9 mouse cellular contexts compared by ENCODE assay signal in the genomic region with DNA sequence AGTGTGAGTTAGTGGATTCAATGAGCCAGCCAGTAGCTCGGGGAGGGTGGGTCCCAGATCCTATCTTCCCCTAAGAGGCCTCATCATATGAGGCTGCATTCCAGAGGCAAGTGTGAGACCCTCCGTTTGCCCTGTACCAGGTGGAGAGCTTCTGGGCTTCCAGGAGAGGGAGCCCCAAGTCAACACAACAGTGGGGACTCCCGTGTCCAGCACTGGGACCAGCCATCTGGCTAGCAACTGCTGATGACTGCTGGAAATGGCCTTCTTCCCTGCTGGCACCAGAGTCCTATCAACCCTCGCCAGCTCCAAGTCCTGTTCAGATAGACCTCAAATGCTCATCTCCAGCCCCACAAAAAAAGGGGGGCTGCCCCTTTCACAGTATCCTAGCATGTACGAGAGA. TPM values are rescaled to one million over a fixed set of nuclear protein-coding genes. Genes with fewer than 3 reads are reported as not detected.
A peak's percentile ranks its signal among the peaks of the same experiment; 100 is the strongest.
DNase-seq lines count a peak whose midpoint lies in the region; ATAC-seq and TF ChIP-seq lines count a peak whose summit lies in the region.
"Had no signal": no experiment of that assay in that cellular context is flagged by ENCODE, and none has a peak within 500 bp of the region (broad histone marks: within the 10 kb centered on the region; RNA-seq: fewer than 3 reads in every experiment).

No protein-coding gene starts in this region.

- H3K79me2 ChIP-seq in liver, adult 2 months (ENCODE audit: control insufficient read depth, insufficient read depth, low read length): no peaks in the 10 kb centered on the region

- no peaks in the 10 kb centered on the region for H3K9me3 ChIP-seq in liver, embryonic 12.5 days (replicated peaks)
- no peaks in the 10 kb centered on the region for H3K9me3 ChIP-seq in forebrain, postnatal 0 days (ENCODE audit: low read length)
- H3K9me3 ChIP-seq: limb, embryonic 15.5 days had no signal

- H3K36me3 ChIP-seq in liver, adult 2 months (ENCODE audit: control insufficient read depth, insufficient read depth, low read length): no peaks in the 10 kb centered on the region
- no peaks in the 10 kb centered on the region for H3K36me3 ChIP-seq in liver, embryonic 12.5 days
- no peaks in the 10 kb centered on the region for H3K36me3 ChIP-seq in forebrain, postnatal 0 days (ENCODE audit: insufficient read depth)
- H3K36me3 ChIP-seq: limb, embryonic 15.5 days had no signal

- no peak overlapping the region for H3K9ac ChIP-seq in liver, adult 2 months (ENCODE audit: low read depth, low read length)
- no peak overlapping the region for H3K9ac ChIP-seq in liver, embryonic 12.5 days
- H3K9ac ChIP-seq in forebrain, postnatal 0 days: no peak overlapping the region
- H3K9ac ChIP-seq: limb, embryonic 15.5 days had no signal

- H3K4me3 ChIP-seq in gastrocnemius, adult 2 months: no peak overlapping the region
- no peak overlapping the region for H3K4me3 ChIP-seq in liver, adult 2 months (ENCODE audit: insufficient read depth, low read depth, low read length)
- no peak overlapping the region for H3K4me3 ChIP-seq in liver, embryonic 12.5 days
- H3K4me3 ChIP-seq in forebrain, postnatal 0 days (ENCODE audit: low read depth, low read length): no peak overlapping the region
- H3K4me3 ChIP-seq: limb, embryonic 15.5 days had no signal

- no peak overlapping the region for H3K4me2 ChIP-seq in liver, embryonic 12.5 days
- H3K4me2 ChIP-seq in forebrain, postnatal 0 days (ENCODE audit: low read depth): no peak overlapping the region
- H3K4me2 ChIP-seq: limb, embryonic 15.5 days had no signal

- no peaks in the 10 kb centered on the region for H3K4me1 ChIP-seq in liver, adult 2 months (ENCODE audit: control insufficient read depth, insufficient read depth, low read length)
- no peaks in the 10 kb centered on the region for H3K4me1 ChIP-seq in liver, embryonic 12.5 days
- H3K4me1 ChIP-seq in forebrain, postnatal 0 days (ENCODE audit: insufficient read depth): no peaks in the 10 kb centered on the region
- H3K4me1 ChIP-seq: limb, embryonic 15.5 days had no signal

- TF ChIP-seq CTCF in gastrocnemius, adult 2 months (IDR thresholded peaks at IDR 0.05): peak; percentile 39
- TF ChIP-seq CTCF in liver, adult 2 months (IDR thresholded peaks at IDR 0.05; ENCODE audit: low read depth, low read length): peak; percentile 68
- peak; percentile 52 for TF ChIP-seq CTCF in forebrain, postnatal 0 days (IDR thresholded peaks at IDR 0.05; ENCODE audit: low read depth)

- no peak for TF ChIP-seq POLR2A in liver, adult 2 months (IDR thresholded peaks at IDR 0.05; ENCODE audit: extremely low read depth, insufficient read depth, low read length)

- WGBS in liver, adult 2 months: 55% methylated on average over 5 of the region's 5 CpGs
- WGBS in liver, embryonic 12.5 days (ENCODE audit: insufficient replicate concordance): 22% methylated on average over 5 of the region's 5 CpGs
- 52% methylated on average over 5 of the region's 5 CpGs for WGBS in forebrain, postnatal 0 days

- no peaks in the 10 kb centered on the region for H3K27me3 ChIP-seq in liver, adult 2 months (ENCODE audit: control insufficient read depth, insufficient read depth, low read length)
- peaks cover 53% of the 10 kb centered on the region for H3K27me3 ChIP-seq in liver, embryonic 12.5 days (replicated peaks)
- H3K27me3 ChIP-seq in forebrain, postnatal 0 days (ENCODE audit: insufficient read depth, low read length): no peaks in the 10 kb centered on the region

- H3K27ac ChIP-seq in gastrocnemius, adult 2 months: no peak overlapping the region
- no peak overlapping the region for H3K27ac ChIP-seq in liver, adult 2 months (replicated peaks; ENCODE audit: insufficient read depth, low read depth, low read length)
- H3K27ac ChIP-seq in liver, embryonic 12.5 days: no peak overlapping the region
- H3K27ac ChIP-seq in forebrain, postnatal 0 days (ENCODE audit: low read depth, low read length): no peak overlapping the region
- H3K27ac ChIP-seq: limb, embryonic 15.5 days had no signal

- DNase-seq in gastrocnemius, adult 2 months: peak; percentile 70
- no peak for DNase-seq in gastrocnemius, adult 18-20 months (ENCODE audit: low spot score)
- DNase-seq in liver, adult 2 months (ENCODE audit: extremely low read depth, low read depth, low spot score): peak; percentile 38
- DNase-seq in adrenal gland, postnatal 36 days: peak; percentile 49 to 52
- DNase-seq in forebrain, postnatal 0 days: no peak
- no peak for DNase-seq in thymus, postnatal 10 days (ENCODE audit: low spot score in 2 of 2)
- DNase-seq in heart, adult 9 months (ENCODE audit: low spot score in 2 of 2): no peak

- ATAC-seq in liver, embryonic 12.5 days: no peak
- ATAC-seq in forebrain, postnatal 0 days: peak; percentile 58; the same call in 1 of the 2 replicates

- intact Hi-C loops in gastrocnemius, adult 2 months (cut with DNase I): no loop called here

RNA-seq across cellular contexts. Expression of a gene that starts 10.9 kb away (rescaled TPM):
- not detected for total RNA-seq in gastrocnemius, adult 2 months (2021)
- total RNA-seq in gastrocnemius, adult 18-20 months (2021): under 1 TPM in 1 of 2 experiments, not detected in 1; 0.09 TPM
- total RNA-seq in liver, adult 2 months (2014; rRNA removed): 0.54 and 1.6 TPM in 2 replicates
- polyA plus RNA-seq in liver, adult 2 months (2012; rRNA removed): 2.2 and 7.6 TPM in 2 replicates
- 0.29 and 0.54 TPM in 2 replicates for polyA plus RNA-seq in liver, embryonic 12.5 days (2016; fragmentation: Nextera tagmentation; extraction: Ambion mirVana)
- total RNA-seq in adrenal gland, postnatal 36 days (2021): 10 to 100 TPM in 1 of 2 experiments, 1 to 10 TPM in 1; 5.1 to 20.0 TPM
- total RNA-seq in forebrain, postnatal 0 days (2014; rRNA removed): 14.9 and 17.8 TPM in 2 replicates
- polyA plus RNA-seq in forebrain, postnatal 0 days (2015; fragmentation: Nextera tagmentation; extraction: Ambion mirVana): 12.1 and 24.2 TPM in 2 replicates

RNA-seq across cellular contexts. Expression of a gene that starts 46.1 kb away (rescaled TPM):
- 1 to 10 TPM; 1.1 to 2.3 TPM for total RNA-seq in gastrocnemius, adult 2 months (2021)
- 1 to 10 TPM; 1.6 to 1.9 TPM for total RNA-seq in gastrocnemius, adult 18-20 months (2021)
- 0.60 and 0.92 TPM in 2 replicates for total RNA-seq in liver, adult 2 months (2014; rRNA removed)
- polyA plus RNA-seq in liver, adult 2 months (2012; rRNA removed): 0.67 and 1.1 TPM in 2 replicates
- 0.15 and 0.23 TPM in 2 replicates for polyA plus RNA-seq in liver, embryonic 12.5 days (2016; fragmentation: Nextera tagmentation; extraction: Ambion mirVana)
- total RNA-seq in adrenal gland, postnatal 36 days (2021): 1 to 10 TPM; 1.7 to 4.3 TPM
- 0.23 and 0.29 TPM in 2 replicates for total RNA-seq in forebrain, postnatal 0 days (2014; rRNA removed)
- polyA plus RNA-seq in forebrain, postnatal 0 days (2015; fragmentation: Nextera tagmentation; extraction: Ambion mirVana): 0.09 and 0.17 TPM in 2 replicates

Comparison
In these comparisons a context has a peak if more than half of its experiments do, and no peak if none do; other contexts are left out.
1. DNase-seq: peak in gastrocnemius, adult 2 months (single experiment), liver, adult 2 months (single experiment) and adrenal gland, postnatal 36 days (2 of 2); none in gastrocnemius, adult 18-20 months (single experiment), forebrain, postnatal 0 days (single experiment), thymus, postnatal 10 days (0 of 2) and heart, adult 9 months (0 of 2).
2. Peak in every context shown above with its lines, with median percentiles within 50 percentile points of each other: CTCF ChIP-seq.